Mouse (Mus musculus): ENCODE measurements around the gene H2-DMb1. TPM values are rescaled to one million over a fixed set of nuclear protein-coding genes. Genes with fewer than 3 reads are reported as not detected.

Gene H2-DMb1
- polyA plus RNA-seq, 1 experiment = not detected

GRCm38 (mm10) chr17:34174075-34174474, 21.2 kb downstream of the H2-DMb1 start:
- Histone ChIP-seq H3K79me2 (ENCODE audit: control insufficient read depth, insufficient read depth) (no peaks in the 10 kb centered on the region), H3K4me3 (ENCODE audit: insufficient read depth, poor library complexity, severe bottlenecking) (no peak overlapping the region), H3K79me3 (ENCODE audit: low read depth) (no peaks in the 10 kb centered on the region), H3K36me3 (ENCODE audit: control insufficient read depth, insufficient read depth) (no peaks in the 10 kb centered on the region), H3K27me3 (ENCODE audit: control insufficient read depth, insufficient read depth, insufficient read length) (no peaks in the 10 kb centered on the region), H3ac (ENCODE audit: control insufficient read depth, insufficient read length, low read depth) (no peak overlapping the region)
- no peak for TF ChIP-seq MYOD1 (IDR thresholded peaks at IDR 0.05; ENCODE audit: control insufficient read depth, insufficient read length, low read depth)
- no peak for TF ChIP-seq CEBPB (IDR thresholded peaks at IDR 0.05; ENCODE audit: low read depth)
- TF ChIP-seq USF1 (IDR thresholded peaks at IDR 0.05; ENCODE audit: low read depth) = no peak

DNA sequence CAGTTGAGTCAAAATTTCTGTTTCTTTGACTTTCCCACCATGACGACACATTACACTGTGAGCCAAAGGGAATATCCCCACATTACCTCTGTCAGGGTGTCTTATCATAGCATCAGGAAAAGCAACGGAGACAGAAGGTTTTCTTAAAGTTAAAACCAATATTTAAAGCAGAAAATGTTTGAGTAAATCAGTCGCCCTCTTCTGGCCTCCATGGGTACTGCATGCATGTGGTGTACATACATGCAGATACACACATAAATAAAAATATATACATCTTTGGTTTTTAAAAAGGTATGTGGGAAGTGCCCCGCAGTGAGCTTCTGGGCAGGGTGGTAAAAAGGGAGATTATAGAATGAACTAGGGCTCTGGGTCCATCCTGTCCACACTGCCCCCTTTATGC, 24.3 kb downstream of the H2-DMb1 start:
- peaks cover 11% of the 10 kb centered on the region for H3K27me3 ChIP-seq (ENCODE audit: control insufficient read depth, insufficient read depth, insufficient read length)
- no peak overlapping the region for H3K4me3 ChIP-seq (ENCODE audit: insufficient read depth, poor library complexity, severe bottlenecking)
- no peaks in the 10 kb centered on the region for H3K79me2 ChIP-seq (ENCODE audit: control insufficient read depth, insufficient read depth)
- no peaks in the 10 kb centered on the region for H3K36me3 ChIP-seq (ENCODE audit: control insufficient read depth, insufficient read depth)
- TF ChIP-seq MAX (IDR thresholded peaks at IDR 0.05) (no peak), FOSL1 (IDR thresholded peaks at IDR 0.05; ENCODE audit: insufficient read depth, low read length, poor library complexity, severe bottlenecking) (no peak), MYOD1 (IDR thresholded peaks at IDR 0.05; ENCODE audit: control insufficient read depth, insufficient read length, low read depth) (no peak), CEBPB (IDR thresholded peaks at IDR 0.05; ENCODE audit: low read depth) (no peak), MYOG (IDR thresholded peaks at IDR 0.05; ENCODE audit: control insufficient read depth, extremely low read depth, insufficient read length) (no peak), CTCF (IDR thresholded peaks at IDR 0.05; ENCODE audit: control insufficient read depth, insufficient read depth, insufficient read length) (no peak), USF1 (IDR thresholded peaks at IDR 0.05; ENCODE audit: low read depth) (no peak)
- H3K79me3 ChIP-seq (ENCODE audit: low read depth) = no peaks in the 10 kb centered on the region
- no peak overlapping the region for H3ac ChIP-seq (ENCODE audit: control insufficient read depth, insufficient read length, low read depth)

DNA sequence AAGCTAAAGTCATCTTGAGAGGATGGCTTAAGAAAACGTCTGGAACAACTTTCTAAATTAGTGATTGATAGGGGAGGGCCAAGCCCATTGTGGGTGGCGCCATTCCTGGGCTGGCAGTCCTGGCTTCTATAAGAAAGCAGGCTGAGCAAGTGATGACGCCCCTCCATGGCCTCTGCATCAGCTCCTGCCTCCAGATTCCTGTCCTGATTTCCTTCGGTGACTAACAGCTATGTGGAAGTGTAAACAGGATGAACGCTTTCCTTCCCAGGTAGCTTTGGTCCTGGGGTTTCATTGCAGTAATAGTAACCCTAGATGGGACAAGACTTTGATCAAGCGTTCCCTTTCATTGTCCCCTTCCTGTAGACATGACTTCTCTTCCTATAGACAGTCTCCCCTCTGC, 26.1 kb downstream of the H2-DMb1 start:
- Histone ChIP-seq H3K4me3 (ENCODE audit: insufficient read depth, poor library complexity, severe bottlenecking) (no peak overlapping the region), H3K36me3 (ENCODE audit: control insufficient read depth, insufficient read depth) (no peaks in the 10 kb centered on the region), H3K27me3 (ENCODE audit: control insufficient read depth, insufficient read depth, insufficient read length) (peaks cover 24% of the 10 kb centered on the region), H3ac (ENCODE audit: control insufficient read depth, insufficient read length, low read depth) (no peak overlapping the region), H3K79me3 (ENCODE audit: low read depth) (no peaks in the 10 kb centered on the region), H3K79me2 (ENCODE audit: control insufficient read depth, insufficient read depth) (no peaks in the 10 kb centered on the region)
- TF ChIP-seq CEBPB (IDR thresholded peaks at IDR 0.05; ENCODE audit: low read depth) (no peak), CTCF (IDR thresholded peaks at IDR 0.05; ENCODE audit: control insufficient read depth, insufficient read depth, insufficient read length) (no peak), USF1 (IDR thresholded peaks at IDR 0.05; ENCODE audit: low read depth) (no peak), FOSL1 (IDR thresholded peaks at IDR 0.05; ENCODE audit: insufficient read depth, low read length, poor library complexity, severe bottlenecking) (no peak), MYOD1 (IDR thresholded peaks at IDR 0.05; ENCODE audit: control insufficient read depth, insufficient read length, low read depth) (no peak), MYOG (IDR thresholded peaks at IDR 0.05; ENCODE audit: control insufficient read depth, extremely low read depth, insufficient read length) (no peak), MAX (IDR thresholded peaks at IDR 0.05) (no peak)

- no peaks in the 10 kb centered on the region for H3K36me3 ChIP-seq (ENCODE audit: control insufficient read depth, insufficient read depth)
- H3K27me3 ChIP-seq (ENCODE audit: control insufficient read depth, insufficient read depth, insufficient read length) = peaks cover 30% of the 10 kb centered on the region
- no peaks in the 10 kb centered on the region for H3K79me2 ChIP-seq (ENCODE audit: control insufficient read depth, insufficient read depth)
- no peak overlapping the region for H3K4me3 ChIP-seq (ENCODE audit: insufficient read depth, poor library complexity, severe bottlenecking)
- H3ac ChIP-seq (ENCODE audit: control insufficient read depth, insufficient read length, low read depth) = no peak overlapping the region
- TF ChIP-seq MAX (IDR thresholded peaks at IDR 0.05) (no peak), FOSL1 (IDR thresholded peaks at IDR 0.05; ENCODE audit: insufficient read depth, low read length, poor library complexity, severe bottlenecking) (no peak), MYOD1 (IDR thresholded peaks at IDR 0.05; ENCODE audit: control insufficient read depth, insufficient read length, low read depth) (no peak), MYOG (IDR thresholded peaks at IDR 0.05; ENCODE audit: control insufficient read depth, extremely low read depth, insufficient read length) (no peak), CEBPB (IDR thresholded peaks at IDR 0.05; ENCODE audit: low read depth) (no peak), USF1 (IDR thresholded peaks at IDR 0.05; ENCODE audit: low read depth) (no peak), CTCF (IDR thresholded peaks at IDR 0.05; ENCODE audit: control insufficient read depth, insufficient read depth, insufficient read length) (no peak)
- H3K79me3 ChIP-seq (ENCODE audit: low read depth) = no peaks in the 10 kb centered on the region
Measured at GRCm38 (mm10) chr17:34179913-34180859, 27.3 kb downstream of the H2-DMb1 start.

GRCm38 (mm10) chr17:34183564-34184219, 30.8 kb downstream of the H2-DMb1 start:
- peaks cover 48% of the 10 kb centered on the region for H3K27me3 ChIP-seq (ENCODE audit: control insufficient read depth, insufficient read depth, insufficient read length)

More at GRCm38 (mm10) chr17:34183564-34184219, 30.8 kb downstream of the H2-DMb1 start:
- Histone ChIP-seq H3K79me3 (ENCODE audit: low read depth) (no peaks in the 10 kb centered on the region), H3K4me3 (ENCODE audit: insufficient read depth, poor library complexity, severe bottlenecking) (no peak overlapping the region), H3ac (ENCODE audit: control insufficient read depth, insufficient read length, low read depth) (no peak overlapping the region), H3K36me3 (ENCODE audit: control insufficient read depth, insufficient read depth) (no peaks in the 10 kb centered on the region), H3K79me2 (ENCODE audit: control insufficient read depth, insufficient read depth) (no peaks in the 10 kb centered on the region)
- TF ChIP-seq CTCF (IDR thresholded peaks at IDR 0.05; ENCODE audit: control insufficient read depth, insufficient read depth, insufficient read length) (no peak), CEBPB (IDR thresholded peaks at IDR 0.05; ENCODE audit: low read depth) (no peak), FOSL1 (IDR thresholded peaks at IDR 0.05; ENCODE audit: insufficient read depth, low read length, poor library complexity, severe bottlenecking) (no peak), USF1 (IDR thresholded peaks at IDR 0.05; ENCODE audit: low read depth) (no peak), MYOD1 (IDR thresholded peaks at IDR 0.05; ENCODE audit: control insufficient read depth, insufficient read length, low read depth) (no peak), MAX (IDR thresholded peaks at IDR 0.05) (no peak), MYOG (IDR thresholded peaks at IDR 0.05; ENCODE audit: control insufficient read depth, extremely low read depth, insufficient read length) (no peak)

Measured in C2C12 (cell line).